Mouse (Mus musculus): ENCODE measurements around the gene Slc7a8. TPM values are rescaled to one million over a fixed set of nuclear protein-coding genes. Genes with fewer than 3 reads are reported as not detected.

Slc7a8 gene
- total RNA-seq, 1 experiment from 2014 or later = 2.3 TPM

GRCm38 (mm10) chr14:54751768-54752167 lies 30.0 kb downstream of the Slc7a8 start:
- ATAC-seq (replicated peaks in 1 of 2; ENCODE audit: insufficient read depth in 1 of 2, low FRiP score in 2 of 2, low TSS enrichment in 1 of 2, low read depth in 1 of 2, poor library complexity in 2 of 2, severe bottlenecking in 2 of 2) = no peak

GRCm38 (mm10) chr14:54749238-54749637 lies 32.5 kb downstream of the Slc7a8 start:
- 0 out of 4 replicates have a peak, but pooled peaks have one; percentile 12 to 25 for ATAC-seq (replicated peaks in 1 of 2; ENCODE audit: insufficient read depth in 1 of 2, low FRiP score in 2 of 2, low TSS enrichment in 1 of 2, low read depth in 1 of 2, poor library complexity in 2 of 2, severe bottlenecking in 2 of 2)

GRCm38 (mm10) chr14:54747942-54748917 lies 33.5 kb downstream of the Slc7a8 start:
- no peak for ATAC-seq (replicated peaks in 1 of 2; ENCODE audit: insufficient read depth in 1 of 2, low FRiP score in 2 of 2, low TSS enrichment in 1 of 2, low read depth in 1 of 2, poor library complexity in 2 of 2, severe bottlenecking in 2 of 2)

- no peak for ATAC-seq (replicated peaks in 1 of 2; ENCODE audit: insufficient read depth in 1 of 2, low FRiP score in 2 of 2, low TSS enrichment in 1 of 2, low read depth in 1 of 2, poor library complexity in 2 of 2, severe bottlenecking in 2 of 2)
Observed at GRCm38 (mm10) chr14:54746038-54746437, 35.7 kb downstream of the Slc7a8 start.

- no peak for ATAC-seq (replicated peaks in 1 of 2; ENCODE audit: insufficient read depth in 1 of 2, low FRiP score in 2 of 2, low TSS enrichment in 1 of 2, low read depth in 1 of 2, poor library complexity in 2 of 2, severe bottlenecking in 2 of 2)
Observed at GRCm38 (mm10) chr14:54744473-54744872, 37.3 kb downstream of the Slc7a8 start.

GRCm38 (mm10) chr14:54742375-54742774 lies 39.4 kb downstream of the Slc7a8 start:
- no peak for ATAC-seq (replicated peaks in 1 of 2; ENCODE audit: insufficient read depth in 1 of 2, low FRiP score in 2 of 2, low TSS enrichment in 1 of 2, low read depth in 1 of 2, poor library complexity in 2 of 2, severe bottlenecking in 2 of 2)

GRCm38 (mm10) chr14:54741721-54742120 lies 40.0 kb downstream of the Slc7a8 start:
- ATAC-seq (replicated peaks in 1 of 2; ENCODE audit: insufficient read depth in 1 of 2, low FRiP score in 2 of 2, low TSS enrichment in 1 of 2, low read depth in 1 of 2, poor library complexity in 2 of 2, severe bottlenecking in 2 of 2) = no peak

- no peak for ATAC-seq (replicated peaks in 1 of 2; ENCODE audit: insufficient read depth in 1 of 2, low FRiP score in 2 of 2, low TSS enrichment in 1 of 2, low read depth in 1 of 2, poor library complexity in 2 of 2, severe bottlenecking in 2 of 2)
Observed at GRCm38 (mm10) chr14:54737634-54738033, 44.1 kb downstream of the Slc7a8 start.

GRCm38 (mm10) chr14:54736555-54737552 lies 44.9 kb downstream of the Slc7a8 start:
- no peak for ATAC-seq (replicated peaks in 1 of 2; ENCODE audit: insufficient read depth in 1 of 2, low FRiP score in 2 of 2, low TSS enrichment in 1 of 2, low read depth in 1 of 2, poor library complexity in 2 of 2, severe bottlenecking in 2 of 2)

GRCm38 (mm10) chr14:54735221-54735620 lies 46.5 kb downstream of the Slc7a8 start:
- no peak for ATAC-seq (replicated peaks in 1 of 2; ENCODE audit: insufficient read depth in 1 of 2, low FRiP score in 2 of 2, low TSS enrichment in 1 of 2, low read depth in 1 of 2, poor library complexity in 2 of 2, severe bottlenecking in 2 of 2)

GRCm38 (mm10) chr14:54734004-54734403 lies 47.7 kb downstream of the Slc7a8 start:
- ATAC-seq (replicated peaks in 1 of 2; ENCODE audit: insufficient read depth in 1 of 2, low FRiP score in 2 of 2, low TSS enrichment in 1 of 2, low read depth in 1 of 2, poor library complexity in 2 of 2, severe bottlenecking in 2 of 2) = no peak

- no peak for ATAC-seq (replicated peaks in 1 of 2; ENCODE audit: insufficient read depth in 1 of 2, low FRiP score in 2 of 2, low TSS enrichment in 1 of 2, low read depth in 1 of 2, poor library complexity in 2 of 2, severe bottlenecking in 2 of 2)
Observed at GRCm38 (mm10) chr14:54732206-54732605, 49.5 kb downstream of the Slc7a8 start.

- no peak for ATAC-seq (replicated peaks in 1 of 2; ENCODE audit: insufficient read depth in 1 of 2, low FRiP score in 2 of 2, low TSS enrichment in 1 of 2, low read depth in 1 of 2, poor library complexity in 2 of 2, severe bottlenecking in 2 of 2)
Observed at GRCm38 (mm10) chr14:54730305-54730704, 51.4 kb downstream of the Slc7a8 start.

GRCm38 (mm10) chr14:54728823-54729653 lies 52.7 kb downstream of the Slc7a8 start:
- peak; percentile 22 to 29; a peak in 2 of 4 replicates for ATAC-seq (replicated peaks in 1 of 2; ENCODE audit: insufficient read depth in 1 of 2, low FRiP score in 2 of 2, low TSS enrichment in 1 of 2, low read depth in 1 of 2, poor library complexity in 2 of 2, severe bottlenecking in 2 of 2)

- no peak for ATAC-seq (replicated peaks in 1 of 2; ENCODE audit: insufficient read depth in 1 of 2, low FRiP score in 2 of 2, low TSS enrichment in 1 of 2, low read depth in 1 of 2, poor library complexity in 2 of 2, severe bottlenecking in 2 of 2)
Observed at GRCm38 (mm10) chr14:54727565-54727964, 54.2 kb downstream of the Slc7a8 start.

- ATAC-seq (replicated peaks in 1 of 2; ENCODE audit: insufficient read depth in 1 of 2, low FRiP score in 2 of 2, low TSS enrichment in 1 of 2, low read depth in 1 of 2, poor library complexity in 2 of 2, severe bottlenecking in 2 of 2) = no peak
Observed at GRCm38 (mm10) chr14:54724049-54724448, 57.7 kb downstream of the Slc7a8 start.

- no peak for ATAC-seq (replicated peaks in 1 of 2; ENCODE audit: insufficient read depth in 1 of 2, low FRiP score in 2 of 2, low TSS enrichment in 1 of 2, low read depth in 1 of 2, poor library complexity in 2 of 2, severe bottlenecking in 2 of 2)
Observed at GRCm38 (mm10) chr14:54721711-54722110, 60.0 kb downstream of the Slc7a8 start.
